Mouse (Mus musculus) cortical plate, adult 2 months (tissue): ENCODE data around the gene Acvr1b.

Source experiments
- CTCF ChIP-seq: fragments of 200-500 bp; IDR thresholded peaks from 2 replicates; pipeline ENCODE4 v1.5.1; 2011; ENCODE audit warnings: mild to moderate bottlenecking, control low read depth, low read length; ENCODE audit not compliant: insufficient read depth; ENCODE audit errors: extremely low read depth
- POLR2A ChIP-seq: fragments of 200-500 bp; IDR thresholded peaks from 2 replicates; pipeline ENCODE4 v1.6.1; 2011; ENCODE audit warnings: mild to moderate bottlenecking, low read length, control low read depth; ENCODE audit not compliant: insufficient read depth; ENCODE audit errors: extremely low read depth

- TF ChIP-seq POLR2A: no peak
- TF ChIP-seq CTCF: no peak
These were observed 7.2 kb downstream of the Acvr1b start for GRCm38 (mm10) chr15:101181106-101181466.
